Mouse (Mus musculus) C2C12 (cell line): ENCODE measurements around the gene Lsm14a. TPM values are rescaled to one million over a fixed set of nuclear protein-coding genes. Genes with fewer than 3 reads are reported as not detected.
A peak's percentile ranks its signal among the peaks of the same experiment; 100 is the strongest.

ENCODE experiments used
- H3K27me3 ChIP-seq: one replicate; pipeline ENCODE4 v1.6.1; 2011; ENCODE audit not compliant: control insufficient read depth, insufficient read depth, insufficient read length
- H3K36me3 ChIP-seq: one replicate; pipeline ENCODE4 v1.6.1; 2011; ENCODE audit not compliant: control insufficient read depth, insufficient read depth
- H3K4me3 ChIP-seq: one replicate; pipeline ENCODE4 v1.5.1; 2011; ENCODE audit warnings: mild to moderate bottlenecking, control low read depth; ENCODE audit not compliant: poor library complexity, insufficient read depth, severe bottlenecking
- H3K79me2 ChIP-seq: one replicate; pipeline ENCODE4 v1.6.1; 2011; ENCODE audit not compliant: control insufficient read depth, insufficient read depth
- H3K79me3 ChIP-seq: one replicate; pipeline ENCODE4 v1.6.1; 2011; ENCODE audit warnings: low read depth, control low read depth
- H3ac ChIP-seq: one replicate; pipeline ENCODE3; 2011; ENCODE audit warnings: low read depth; ENCODE audit not compliant: control insufficient read depth, insufficient read length
- CEBPB ChIP-seq: IDR thresholded peaks from one replicate; pipeline ENCODE4 v1.6.1; 2011; ENCODE audit warnings: low read depth, mild to moderate bottlenecking, control low read depth, moderate library complexity
- CTCF ChIP-seq: IDR thresholded peaks from one replicate; pipeline ENCODE4 v1.5.1; 2011; ENCODE audit not compliant: control insufficient read depth, insufficient read depth, insufficient read length
- FOSL1 ChIP-seq: IDR thresholded peaks from one replicate; pipeline ENCODE4 v1.8.0; 2011; ENCODE audit warnings: mild to moderate bottlenecking, low read length; ENCODE audit not compliant: poor library complexity, insufficient read depth, severe bottlenecking
- MAX ChIP-seq: IDR thresholded peaks from one replicate; pipeline ENCODE4 v1.6.1; 2011; ENCODE audit warnings: mild to moderate bottlenecking, control low read depth
- MYOD1 ChIP-seq: IDR thresholded peaks from one replicate; pipeline ENCODE4 v1.6.1; 2011; ENCODE audit warnings: low read depth; ENCODE audit not compliant: control insufficient read depth, insufficient read length
- MYOG ChIP-seq: IDR thresholded peaks from one replicate; pipeline ENCODE4 v1.6.1; 2011; ENCODE audit not compliant: control insufficient read depth, insufficient read length; ENCODE audit errors: extremely low read depth
- USF1 ChIP-seq: IDR thresholded peaks from one replicate; pipeline ENCODE4 v1.6.1; 2011; ENCODE audit warnings: low read depth, mild to moderate bottlenecking, control low read depth, moderate library complexity
- polyA plus RNA-seq: library from polyadenylated mRNA; unstranded; fragments of >200 nt; fragmentation: generic; extraction: Trizol; gene quantifications from one replicate; pipeline ENCODE4 v1.2.1, GENCODE M21; 2012; ENCODE audit warnings: missing spikeins

Lsm14a gene
- polyA plus RNA-seq, 1 experiment = 41.9 TPM

GRCm38 (mm10) chr7:34400070-34400469 is 7.0 kb upstream of the Lsm14a start:
- Histone ChIP-seq H3K27me3 (no peaks in the 10 kb centered on the region), H3K79me2 (no peaks in the 10 kb centered on the region), H3ac (no peak overlapping the region), H3K79me3 (no peaks in the 10 kb centered on the region), H3K4me3 (no peak overlapping the region), H3K36me3 (no peaks in the 10 kb centered on the region)
- no peak for TF ChIP-seq MYOG
- TF ChIP-seq MYOD1 = no peak
- no peak for TF ChIP-seq CEBPB
- no peak for TF ChIP-seq MAX
- no peak for TF ChIP-seq CTCF
- no peak for TF ChIP-seq USF1
- TF ChIP-seq FOSL1 = no peak

DNA sequence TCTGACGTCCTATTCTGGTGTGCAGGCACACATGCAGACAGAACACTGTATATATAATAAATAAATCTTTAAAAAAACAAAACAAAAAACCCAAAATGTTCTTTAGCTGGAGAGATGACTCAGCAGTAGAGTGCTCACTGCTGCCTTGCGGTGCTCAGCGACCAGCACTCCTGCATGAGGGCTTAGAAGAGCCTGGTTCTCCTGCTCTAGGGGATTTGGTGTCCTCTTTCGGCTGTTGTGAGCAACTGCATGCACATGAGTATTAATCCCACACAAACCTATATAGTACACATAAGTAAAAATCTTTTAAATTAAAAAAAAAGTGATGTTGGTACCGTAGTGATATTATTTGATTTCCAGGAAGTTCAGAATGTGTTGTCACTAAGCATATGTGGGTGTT is 5.7 kb upstream of the Lsm14a start:
- Histone ChIP-seq H3K27me3 (no peaks in the 10 kb centered on the region), H3K36me3 (no peaks in the 10 kb centered on the region), H3K79me3 (no peaks in the 10 kb centered on the region), H3ac (no peak overlapping the region), H3K79me2 (no peaks in the 10 kb centered on the region), H3K4me3 (no peak overlapping the region)
- TF ChIP-seq CEBPB (no peak), USF1 (no peak), MAX (no peak), MYOG (no peak), FOSL1 (no peak), MYOD1 (no peak), CTCF (peak; percentile 50)

GRCm38 (mm10) chr7:34396791-34397190 is 3.7 kb upstream of the Lsm14a start:
- H3K4me3 ChIP-seq = no peak overlapping the region
- H3K27me3 ChIP-seq = no peaks in the 10 kb centered on the region
- H3K79me2 ChIP-seq = no peaks in the 10 kb centered on the region
- no peak overlapping the region for H3ac ChIP-seq
- H3K36me3 ChIP-seq = no peaks in the 10 kb centered on the region
- H3K79me3 ChIP-seq = no peaks in the 10 kb centered on the region
- no peak for TF ChIP-seq MAX
- TF ChIP-seq MYOD1 = no peak
- no peak for TF ChIP-seq CEBPB

DNA sequence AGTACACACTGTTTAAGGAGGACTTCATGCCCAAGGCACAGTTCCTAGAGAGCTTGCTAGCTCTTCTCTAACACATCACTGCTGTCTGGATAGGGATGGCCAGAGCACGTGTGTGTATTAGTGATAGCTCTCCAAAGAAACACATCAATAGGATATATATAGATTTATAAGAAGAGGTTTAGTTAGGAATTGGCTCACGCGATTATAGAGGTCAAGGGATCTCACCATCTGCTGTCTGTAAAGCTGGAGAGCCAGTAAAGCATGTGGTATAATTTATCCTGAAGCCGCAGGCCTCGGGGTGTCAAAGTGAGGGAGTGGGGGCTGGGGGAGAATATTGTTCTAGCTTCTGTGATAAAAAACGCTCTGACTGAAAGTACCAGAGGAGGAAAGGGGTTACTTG is 2.6 kb upstream of the Lsm14a start:
- Histone ChIP-seq H3K36me3 (no peaks in the 10 kb centered on the region), H3K27me3 (no peaks in the 10 kb centered on the region), H3K4me3 (no peak overlapping the region), H3K79me3 (no peaks in the 10 kb centered on the region), H3ac (no peak overlapping the region), H3K79me2 (no peaks in the 10 kb centered on the region)
- TF ChIP-seq USF1 (no peak), MYOD1 (no peak), FOSL1 (no peak), CEBPB (no peak), CTCF (no peak), MYOG (no peak), MAX (no peak)

DNA sequence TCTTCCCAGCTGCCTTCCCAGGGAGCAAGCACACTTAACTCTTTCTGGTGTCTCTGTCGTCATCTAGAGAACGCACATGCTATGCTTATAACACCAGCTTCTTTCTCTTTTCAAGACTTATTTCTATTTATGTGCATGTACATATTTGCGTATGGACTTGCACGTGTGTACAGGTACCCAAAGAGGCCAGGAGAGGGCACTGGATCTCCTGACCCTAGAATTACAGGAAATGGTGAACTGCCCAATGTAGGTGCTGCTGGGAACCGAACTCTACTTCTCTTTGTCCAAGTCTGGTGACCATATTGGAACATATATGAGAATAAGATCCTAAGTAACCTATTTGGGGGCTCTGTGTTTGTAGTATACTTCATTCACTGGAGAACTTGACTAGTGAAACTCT is 1.5 kb upstream of the Lsm14a start:
- TF ChIP-seq CEBPB = no peak
- no peaks in the 10 kb centered on the region for H3K79me3 ChIP-seq
- H3K27me3 ChIP-seq = no peaks in the 10 kb centered on the region
- no peaks in the 10 kb centered on the region for H3K36me3 ChIP-seq
- no peak overlapping the region for H3K4me3 ChIP-seq
- H3K79me2 ChIP-seq = peaks cover 8% of the 10 kb centered on the region
- no peak overlapping the region for H3ac ChIP-seq

- Histone ChIP-seq H3ac (no peak overlapping the region), H3K27me3 (no peaks in the 10 kb centered on the region), H3K79me3 (no peaks in the 10 kb centered on the region), H3K79me2 (peaks cover 12% of the 10 kb centered on the region), H3K4me3 (no peak overlapping the region), H3K36me3 (no peaks in the 10 kb centered on the region)
- TF ChIP-seq USF1 (no peak), FOSL1 (no peak), MYOG (no peak), MAX (no peak), MYOD1 (no peak), CTCF (no peak), CEBPB (no peak)
Measured at GRCm38 (mm10) chr7:34394091-34394490, 976 bp upstream of the Lsm14a start.
